Mouse (Mus musculus): Measurements from ENCODE around the gene Gtf2ird2. TPM values are rescaled to one million over a fixed set of nuclear protein-coding genes. Genes with fewer than 3 reads are reported as not detected.

Gtf2ird2 gene
- polyA plus RNA-seq, 1 experiment from 2014 or later = 13.0 TPM

DNA sequence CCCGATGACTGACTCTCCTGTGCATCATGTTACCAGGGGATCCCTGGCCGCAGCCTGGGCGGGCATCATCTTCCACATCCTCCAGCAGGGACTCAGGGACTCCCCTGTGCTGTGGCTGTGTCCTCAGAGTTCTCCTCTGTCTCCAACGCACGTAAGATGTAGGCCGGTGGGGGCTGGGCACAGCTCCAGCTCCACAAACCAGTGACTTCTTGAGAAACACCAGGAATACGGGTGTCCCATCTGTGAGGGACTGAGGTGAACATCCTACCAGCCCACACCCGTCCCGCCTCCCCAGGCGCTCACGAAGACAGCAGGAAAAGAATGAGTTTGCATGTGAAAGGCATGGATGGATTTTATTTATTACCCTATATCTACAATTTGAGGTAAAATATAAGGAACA lies 53.7 kb downstream of the Gtf2ird2 start:
- ATAC-seq (ENCODE audit: insufficient number of reproducible peaks, insufficient read depth, low FRiP score, low TSS enrichment, low read depth) = no peak
- no peak overlapping the region for H3K9ac ChIP-seq
- H3K27ac ChIP-seq = no peak overlapping the region
- H3K4me2 ChIP-seq = no peak overlapping the region
- H3K9me3 ChIP-seq = no peaks in the 10 kb centered on the region
- no peak overlapping the region for H3K4me3 ChIP-seq
- H3K36me3 ChIP-seq = peaks cover 70% of the 10 kb centered on the region
- WGBS = 90% methylated on average over 11 of the region's 11 CpGs
- H3K4me1 ChIP-seq = peaks cover 40% of the 10 kb centered on the region
- H3K27me3 ChIP-seq = no peaks in the 10 kb centered on the region

DNA sequence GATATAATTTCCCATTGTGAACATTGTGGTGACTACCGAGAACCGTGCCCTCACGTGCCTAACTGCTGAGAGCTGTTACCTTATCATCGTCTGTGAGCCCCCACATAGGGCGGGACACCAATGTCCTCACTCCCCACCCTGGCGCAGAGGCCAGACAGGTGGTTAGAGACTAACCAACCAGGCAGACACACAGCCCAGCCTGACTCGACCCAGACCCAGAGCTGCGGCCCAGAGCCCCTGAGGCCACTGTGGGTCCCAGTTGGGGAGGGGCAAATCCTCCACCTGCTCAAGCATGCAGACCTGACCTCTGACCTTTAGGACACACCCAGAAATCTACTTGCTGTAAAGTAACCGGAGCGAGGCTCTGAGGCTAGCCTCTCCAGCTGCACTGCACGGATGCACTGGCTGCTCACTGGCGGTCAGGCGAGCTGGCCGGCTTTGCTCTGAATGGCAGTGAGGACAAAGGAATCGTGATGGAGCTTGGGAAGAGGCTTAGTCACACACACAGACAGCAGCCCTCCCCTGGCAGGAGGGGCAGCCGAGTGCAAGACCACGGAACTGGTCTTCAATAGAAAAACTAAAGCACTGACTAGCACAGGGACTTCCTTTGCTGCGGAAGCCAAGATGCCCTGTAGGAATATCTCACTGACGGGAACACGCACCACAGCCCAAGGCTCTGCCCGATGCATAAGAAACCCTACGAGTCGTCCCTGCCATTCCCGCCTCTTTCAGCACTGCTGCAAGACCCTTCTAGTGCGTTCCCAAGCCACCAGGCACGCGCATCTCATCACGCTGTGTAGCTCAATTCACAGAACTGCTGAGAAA lies 54.3 kb downstream of the Gtf2ird2 start:
- Histone ChIP-seq H3K27me3 (no peaks in the 10 kb centered on the region), H3K9me3 (no peaks in the 10 kb centered on the region), H3K4me3 (no peak overlapping the region), H3K4me2 (no peak overlapping the region), H3K27ac (no peak overlapping the region), H3K9ac (no peak overlapping the region), H3K36me3 (peaks cover 76% of the 10 kb centered on the region), H3K4me1 (peaks cover 36% of the 10 kb centered on the region)
- no peak for ATAC-seq (ENCODE audit: insufficient number of reproducible peaks, insufficient read depth, low FRiP score, low TSS enrichment, low read depth)
- WGBS = 82% methylated on average over 28 of the region's 28 CpGs

- no peak for ATAC-seq (ENCODE audit: insufficient number of reproducible peaks, insufficient read depth, low FRiP score, low TSS enrichment, low read depth)
- H3K9ac ChIP-seq = no peak overlapping the region
- no peaks in the 10 kb centered on the region for H3K27me3 ChIP-seq
- H3K4me3 ChIP-seq = no peak overlapping the region
- no peak overlapping the region for H3K4me2 ChIP-seq
- WGBS = 86% methylated on average over 5 of the region's 5 CpGs
- no peaks in the 10 kb centered on the region for H3K9me3 ChIP-seq
- no peak overlapping the region for H3K27ac ChIP-seq
- peaks cover 100% of the 10 kb centered on the region for H3K36me3 ChIP-seq
- no peaks in the 10 kb centered on the region for H3K4me1 ChIP-seq
Measured at GRCm38 (mm10) chr5:134241831-134242230, 58.0 kb downstream of the Gtf2ird2 start.

DNA sequence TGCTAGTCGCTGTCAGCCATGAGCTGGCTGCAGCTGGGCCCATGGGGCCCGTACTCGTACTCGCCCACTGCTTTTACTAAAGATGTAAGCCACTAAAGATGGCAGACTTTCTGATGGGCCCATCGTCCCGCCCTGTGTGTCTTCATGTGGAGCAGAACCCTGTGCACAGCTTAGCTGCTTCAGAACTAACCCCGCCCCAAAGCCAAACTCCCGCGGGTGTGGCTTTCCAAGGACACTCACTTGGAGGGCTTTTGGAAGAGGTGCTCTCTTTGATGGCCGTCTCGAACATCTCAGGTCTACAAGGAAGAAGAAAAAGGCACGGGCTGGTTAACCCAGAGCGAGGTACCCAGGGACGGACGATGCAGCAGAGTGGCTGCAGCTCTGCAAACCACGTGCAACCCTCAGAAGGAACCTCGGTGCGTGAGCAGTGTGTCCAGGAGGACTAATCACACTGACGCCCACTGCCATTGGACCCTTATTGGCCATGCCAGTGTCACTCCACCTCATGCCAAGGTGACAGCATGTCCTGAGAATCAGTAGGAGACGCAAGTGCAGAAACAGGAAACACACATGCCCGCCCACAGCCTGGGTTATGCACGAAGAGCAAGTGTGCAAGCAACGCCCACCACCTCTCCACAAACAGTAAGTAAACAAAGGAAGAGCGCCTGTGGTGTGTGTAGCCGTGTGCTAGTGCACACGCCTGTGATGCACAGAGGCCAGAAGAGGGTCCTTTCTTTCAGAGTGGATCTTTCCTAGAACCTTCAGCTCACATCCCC lies 60.0 kb downstream of the Gtf2ird2 start:
- no peak overlapping the region for H3K9ac ChIP-seq
- no peaks in the 10 kb centered on the region for H3K4me1 ChIP-seq
- H3K9me3 ChIP-seq = no peaks in the 10 kb centered on the region
- H3K27me3 ChIP-seq = no peaks in the 10 kb centered on the region
- no peak overlapping the region for H3K4me3 ChIP-seq
- WGBS = 91% methylated on average over 26 of the region's 26 CpGs
- H3K4me2 ChIP-seq = no peak overlapping the region
- H3K27ac ChIP-seq = no peak overlapping the region
- ATAC-seq (ENCODE audit: insufficient number of reproducible peaks, insufficient read depth, low FRiP score, low TSS enrichment, low read depth) = no peak
- peaks cover 100% of the 10 kb centered on the region for H3K36me3 ChIP-seq

DNA sequence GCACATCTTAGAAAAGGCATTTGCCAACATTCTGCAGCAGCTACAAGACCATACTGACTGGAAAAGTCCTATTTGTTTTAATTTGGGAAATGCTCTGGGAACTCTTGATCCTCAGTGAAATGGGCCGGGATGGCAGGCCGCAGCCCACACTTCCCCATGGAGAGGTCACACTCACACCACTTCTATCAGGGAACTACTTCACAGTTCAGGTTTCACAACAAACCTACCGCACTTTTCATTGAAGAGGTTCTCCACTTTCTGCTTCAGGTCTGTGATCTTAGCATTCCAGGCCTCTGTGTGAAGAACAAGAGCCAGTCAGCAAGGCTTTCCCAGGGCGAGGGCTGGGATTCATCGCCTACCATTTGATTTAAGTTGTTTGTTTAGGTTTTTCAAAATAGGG lies 61.1 kb downstream of the Gtf2ird2 start:
- H3K27me3 ChIP-seq = no peaks in the 10 kb centered on the region
- peaks cover 100% of the 10 kb centered on the region for H3K36me3 ChIP-seq
- 92% methylated on average over 5 of the region's 5 CpGs for WGBS
- H3K27ac ChIP-seq = no peak overlapping the region
- no peak for ATAC-seq (ENCODE audit: insufficient number of reproducible peaks, insufficient read depth, low FRiP score, low TSS enrichment, low read depth)
- H3K4me3 ChIP-seq = no peak overlapping the region
- no peak overlapping the region for H3K4me2 ChIP-seq
- no peak overlapping the region for H3K9ac ChIP-seq
- no peaks in the 10 kb centered on the region for H3K9me3 ChIP-seq
- no peaks in the 10 kb centered on the region for H3K4me1 ChIP-seq

- Histone ChIP-seq H3K4me1 (no peaks in the 10 kb centered on the region), H3K9ac (no peak overlapping the region), H3K27ac (no peak overlapping the region), H3K9me3 (no peaks in the 10 kb centered on the region), H3K27me3 (no peaks in the 10 kb centered on the region), H3K4me2 (no peak overlapping the region), H3K4me3 (no peak overlapping the region), H3K36me3 (peaks cover 98% of the 10 kb centered on the region)
- 88% methylated on average over 5 of the region's 5 CpGs for WGBS
- no peak for ATAC-seq (ENCODE audit: insufficient number of reproducible peaks, insufficient read depth, low FRiP score, low TSS enrichment, low read depth)
Measured at GRCm38 (mm10) chr5:134246146-134246545, 62.3 kb downstream of the Gtf2ird2 start.

DNA sequence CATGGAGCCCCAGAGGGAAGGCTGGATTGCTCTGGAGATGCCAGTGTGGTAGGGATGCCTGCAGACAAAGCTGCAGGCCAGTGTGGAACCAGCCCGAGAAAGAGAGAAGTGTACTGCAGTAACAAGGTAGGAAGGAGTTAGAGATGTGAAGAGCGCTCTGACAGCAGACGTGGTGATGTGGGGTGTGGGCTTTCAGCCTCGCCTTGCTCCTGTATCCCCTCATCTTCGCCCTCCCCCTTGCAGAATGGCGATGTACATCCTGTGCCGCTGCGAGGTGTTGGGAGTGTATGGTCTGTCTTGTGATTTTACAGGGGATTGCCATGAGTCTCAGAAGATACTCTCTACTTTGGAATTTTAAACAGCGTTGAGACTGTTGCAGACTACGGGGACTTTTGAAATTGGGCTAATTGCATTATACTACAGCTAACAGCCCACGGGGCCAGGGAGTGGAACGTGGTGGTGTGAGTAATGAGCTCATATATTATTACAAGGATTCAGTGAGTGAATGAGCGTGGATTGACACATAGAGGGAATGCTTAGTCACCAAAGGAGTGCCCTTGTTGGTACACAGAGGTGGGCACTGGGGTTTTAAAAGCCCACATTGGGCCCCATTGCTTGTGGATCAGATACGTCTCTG lies 64.9 kb downstream of the Gtf2ird2 start:
- no peak for ATAC-seq (ENCODE audit: insufficient number of reproducible peaks, insufficient read depth, low FRiP score, low TSS enrichment, low read depth)
- no peaks in the 10 kb centered on the region for H3K9me3 ChIP-seq
- no peak overlapping the region for H3K4me3 ChIP-seq
- H3K4me1 ChIP-seq = no peaks in the 10 kb centered on the region
- no peaks in the 10 kb centered on the region for H3K27me3 ChIP-seq
- peaks cover 98% of the 10 kb centered on the region for H3K36me3 ChIP-seq
- no peak overlapping the region for H3K9ac ChIP-seq
- 88% methylated on average over 14 of the region's 14 CpGs for WGBS
- no peak overlapping the region for H3K4me2 ChIP-seq
- H3K27ac ChIP-seq = no peak overlapping the region

GRCm38 (mm10) chr5:134249245-134249649 lies 65.4 kb downstream of the Gtf2ird2 start:
- Histone ChIP-seq H3K9ac (no peak overlapping the region), H3K4me2 (no peak overlapping the region), H3K27ac (no peak overlapping the region), H3K27me3 (no peaks in the 10 kb centered on the region), H3K36me3 (peaks cover 98% of the 10 kb centered on the region), H3K4me3 (no peak overlapping the region), H3K4me1 (no peaks in the 10 kb centered on the region), H3K9me3 (no peaks in the 10 kb centered on the region)
- 89% methylated on average over 8 of the region's 8 CpGs for WGBS
- no peak for ATAC-seq (ENCODE audit: insufficient number of reproducible peaks, insufficient read depth, low FRiP score, low TSS enrichment, low read depth)

DNA sequence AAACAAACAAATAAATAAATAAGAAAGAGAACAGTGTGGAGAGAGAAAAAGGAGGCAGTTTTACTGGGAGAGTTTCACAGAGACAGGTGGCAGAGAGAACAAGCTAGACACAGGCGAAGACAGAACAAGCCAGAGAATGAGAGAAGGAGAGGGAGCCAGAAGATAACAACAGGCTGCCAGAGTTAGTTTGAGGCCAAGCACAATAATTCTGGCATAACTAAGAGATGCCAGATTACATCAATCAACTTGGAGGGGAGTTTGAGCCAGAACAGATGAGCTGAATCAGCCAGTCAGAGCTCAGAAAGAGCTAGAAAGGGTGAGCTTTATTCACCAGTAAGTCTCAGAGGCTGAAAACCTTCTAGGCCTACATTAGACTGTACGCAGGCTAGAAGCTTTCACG lies 66.8 kb downstream of the Gtf2ird2 start:
- no peak for ATAC-seq (ENCODE audit: insufficient number of reproducible peaks, insufficient read depth, low FRiP score, low TSS enrichment, low read depth)
- peaks cover 98% of the 10 kb centered on the region for H3K36me3 ChIP-seq
- WGBS = 89% methylated on average over 3 of the region's 3 CpGs

GRCm38 (mm10) chr5:134251083-134251482 lies 67.3 kb downstream of the Gtf2ird2 start:
- H3K36me3 ChIP-seq = peaks cover 98% of the 10 kb centered on the region
- 94% methylated on average over 4 of the region's 4 CpGs for WGBS
- no peak for ATAC-seq (ENCODE audit: insufficient number of reproducible peaks, insufficient read depth, low FRiP score, low TSS enrichment, low read depth)

More for the DNA sequence above, 66.8 kb downstream of the Gtf2ird2 start:
- H3K27me3 ChIP-seq = no peaks in the 10 kb centered on the region
- H3K4me3 ChIP-seq = no peak overlapping the region
- H3K27ac ChIP-seq = no peak overlapping the region
- H3K4me1 ChIP-seq = no peaks in the 10 kb centered on the region
- H3K4me2 ChIP-seq = no peak overlapping the region
- no peaks in the 10 kb centered on the region for H3K9me3 ChIP-seq
- no peak overlapping the region for H3K9ac ChIP-seq

GRCm38 (mm10) chr5:134253806-134254205 lies 70.0 kb downstream of the Gtf2ird2 start:
- no peak overlapping the region for H3K4me3 ChIP-seq
- WGBS = 74% methylated on average over 3 of the region's 3 CpGs
- H3K9me3 ChIP-seq = no peaks in the 10 kb centered on the region
- no peak overlapping the region for H3K27ac ChIP-seq
- H3K4me1 ChIP-seq = no peaks in the 10 kb centered on the region
- no peak overlapping the region for H3K4me2 ChIP-seq
- no peak overlapping the region for H3K9ac ChIP-seq
- H3K36me3 ChIP-seq = peaks cover 95% of the 10 kb centered on the region
- no peak for ATAC-seq (ENCODE audit: insufficient number of reproducible peaks, insufficient read depth, low FRiP score, low TSS enrichment, low read depth)
- H3K27me3 ChIP-seq = no peaks in the 10 kb centered on the region

More at GRCm38 (mm10) chr5:134251083-134251482, 67.3 kb downstream of the Gtf2ird2 start:
- Histone ChIP-seq H3K4me2 (no peak overlapping the region), H3K9me3 (no peaks in the 10 kb centered on the region), H3K4me3 (no peak overlapping the region), H3K27ac (no peak overlapping the region), H3K9ac (no peak overlapping the region), H3K27me3 (no peaks in the 10 kb centered on the region), H3K4me1 (no peaks in the 10 kb centered on the region)
